Mouse (Mus musculus): ENCODE data around the gene Csdc2. TPM values are rescaled to one million over a fixed set of nuclear protein-coding genes. Genes with fewer than 3 reads are reported as not detected.
"Not testable (repeated sequence)": the region's sequence is repeated elsewhere in the genome, so short reads cannot be mapped to it uniquely, and the experiment has no call there.

Gene Csdc2
- total RNA-seq (2021), result 1 to 10 TPM; 6.9 to 9.2 TPM
- long read RNA-seq, experiment 1, transcript Csdc2-201 (4 exons, 2,490 nt), result major isoform, 10 of 12 reads
- long read RNA-seq, experiment 1, partial matches to known transcripts, result 2 of 12 reads
- long read RNA-seq, experiment 1, other reads (novel, unspliced or antisense), result 0 of 12 reads
- long read RNA-seq, experiment 2, transcript Csdc2-201 (4 exons, 2,490 nt), result major isoform, 13 of 16 reads
- long read RNA-seq, experiment 2, partial matches to known transcripts, result 1 of 16 reads
- long read RNA-seq, experiment 2, other reads (novel, unspliced or antisense), result 2 of 16 reads

- peak in 1 of 2 experiments; percentile 42 for DNase-seq (ENCODE audit: low spot score in 2 of 2)
Observed at GRCm38 (mm10) chr15:81936679-81937078, at the start of gene Csdc2. Gene Csdc2, plus strand, starts transcription at chr15:81936759.

GRCm38 (mm10) chr15:81886795-81887550, 49.6 kb upstream of the Csdc2 start:
- DNase-seq (ENCODE audit: low spot score in 2 of 2), result no peak

GRCm38 (mm10) chr15:81889175-81889574, 47.4 kb upstream of the Csdc2 start:
- DNase-seq (ENCODE audit: low spot score in 2 of 2), result no peak

- no peak for DNase-seq (ENCODE audit: low spot score in 2 of 2)
Observed at GRCm38 (mm10) chr15:81891140-81891802, 45.3 kb upstream of the Csdc2 start.

- DNase-seq (ENCODE audit: low spot score in 2 of 2), result no peak
Observed at GRCm38 (mm10) chr15:81891822-81892580, 44.6 kb upstream of the Csdc2 start.

GRCm38 (mm10) chr15:81894002-81894401, 42.6 kb upstream of the Csdc2 start:
- DNase-seq (ENCODE audit: low spot score in 2 of 2), result no peak

- no peak for DNase-seq (ENCODE audit: low spot score in 2 of 2)
Observed at GRCm38 (mm10) chr15:81896407-81896806, 40.2 kb upstream of the Csdc2 start.

- no peak for DNase-seq (ENCODE audit: low spot score in 2 of 2)
Observed at GRCm38 (mm10) chr15:81897607-81898285, 38.8 kb upstream of the Csdc2 start.

GRCm38 (mm10) chr15:81898751-81899150, 37.8 kb upstream of the Csdc2 start:
- DNase-seq (ENCODE audit: low spot score in 2 of 2), result no peak

GRCm38 (mm10) chr15:81904939-81905338, 31.6 kb upstream of the Csdc2 start:
- peak; percentile 67 to 72 for DNase-seq (ENCODE audit: low spot score in 2 of 2)

- DNase-seq (ENCODE audit: low spot score in 2 of 2), result no peak
Observed at GRCm38 (mm10) chr15:81907953-81908352, 28.6 kb upstream of the Csdc2 start.

- DNase-seq (ENCODE audit: low spot score in 2 of 2), result not testable (repeated sequence)
Observed at GRCm38 (mm10) chr15:81908767-81909166, 27.8 kb upstream of the Csdc2 start.

- DNase-seq (ENCODE audit: low spot score in 2 of 2), result no peak
Observed at GRCm38 (mm10) chr15:81912498-81912897, 24.1 kb upstream of the Csdc2 start.

GRCm38 (mm10) chr15:81914668-81915067, 21.9 kb upstream of the Csdc2 start:
- no peak for DNase-seq (ENCODE audit: low spot score in 2 of 2)

- no peak for DNase-seq (ENCODE audit: low spot score in 2 of 2)
Observed at GRCm38 (mm10) chr15:81915663-81916062, 20.9 kb upstream of the Csdc2 start.

GRCm38 (mm10) chr15:81917201-81917600, 19.4 kb upstream of the Csdc2 start:
- no peak for DNase-seq (ENCODE audit: low spot score in 2 of 2)

GRCm38 (mm10) chr15:81917621-81918463, 18.7 kb upstream of the Csdc2 start:
- peak; percentile 77 to 82 for DNase-seq (ENCODE audit: low spot score in 2 of 2)

- DNase-seq (ENCODE audit: low spot score in 2 of 2), result no peak
Observed at GRCm38 (mm10) chr15:81919062-81919461, 17.5 kb upstream of the Csdc2 start.

- no peak for DNase-seq (ENCODE audit: low spot score in 2 of 2)
Observed at GRCm38 (mm10) chr15:81920546-81921217, 15.9 kb upstream of the Csdc2 start.

Measured in adrenal gland, adult 18-20 months (tissue).